Mouse (Mus musculus) gastrocnemius, postnatal 14 days (tissue): ENCODE results near the gene Gm44503. TPM values are rescaled to one million over a fixed set of nuclear protein-coding genes. Genes with fewer than 3 reads are reported as not detected.
A peak's percentile ranks its signal among the peaks of the same experiment; 100 is the strongest.

Experiments used
- DNase-seq: peaks from one replicate; pipeline ENCODE4 v3.0.0; 2021; ENCODE audit warnings: mixed read lengths
- intact Hi-C: fragments of 180-260 bp; cut with DNase I; formaldehyde crosslinking; loops from one replicate; pipeline ENCODE4 v1.15.1; 2025; ENCODE audit warnings: low total_unique reads
- total RNA-seq, 2 experiments: library from RNA; stranded (reverse); gene quantifications; 2 replicates each; pipeline ENCODE4 v1.2.3; 2021

Gene Gm44503
- total RNA-seq, 2 experiments from 2014 or later = not detected

GRCm38 (mm10) chr9:73008384-73008783 is 49.7 kb downstream of the Gm44503 start:
- no peak for DNase-seq
- intact Hi-C loops = no loop called here

- intact Hi-C loops = no loop called here
- DNase-seq = no peak
These were observed 54.0 kb downstream of the Gm44503 start for GRCm38 (mm10) chr9:73012629-73013028.

- intact Hi-C loops = no loop called here
- no peak for DNase-seq
These were observed 56.1 kb downstream of the Gm44503 start for GRCm38 (mm10) chr9:73014724-73015123.

GRCm38 (mm10) chr9:73019841-73020240 is 61.2 kb downstream of the Gm44503 start:
- intact Hi-C loops = no loop called here
- DNase-seq = no peak

- intact Hi-C loops = no loop called here
- DNase-seq = no peak
These were observed 62.0 kb downstream of the Gm44503 start for GRCm38 (mm10) chr9:73020566-73021097.

GRCm38 (mm10) chr9:73025818-73026636 is 67.4 kb downstream of the Gm44503 start:
- peak; percentile 30 for DNase-seq
- intact Hi-C loops = no loop called here

GRCm38 (mm10) chr9:73030443-73030842 is 71.8 kb downstream of the Gm44503 start:
- intact Hi-C loops = no loop called here
- no peak for DNase-seq

GRCm38 (mm10) chr9:73031421-73031820 is 72.8 kb downstream of the Gm44503 start:
- intact Hi-C loops = no loop called here
- DNase-seq = no peak

- intact Hi-C loops = no loop called here
These were observed 74.8 kb downstream of the Gm44503 start for GRCm38 (mm10) chr9:73033406-73033805.

GRCm38 (mm10) chr9:73039222-73039945 is 80.7 kb downstream of the Gm44503 start:
- peak; percentile 93 for DNase-seq
- intact Hi-C loops = no loop called here

More at GRCm38 (mm10) chr9:73033406-73033805, 74.8 kb downstream of the Gm44503 start:
- no peak for DNase-seq

GRCm38 (mm10) chr9:73040080-73040479 is 81.4 kb downstream of the Gm44503 start, which contains the start of gene Pigb:
Gene Pigb (minus strand): TSS chr9:73040378.
- no peak for DNase-seq
- intact Hi-C loops = no loop called here

GRCm38 (mm10) chr9:73044146-73045079 is 85.8 kb downstream of the Gm44503 start, which contains the start of gene Rab27a:
Gene Rab27a (plus strand): TSS chr9:73044854.
- peak; percentile 79 for DNase-seq
- intact Hi-C loops = no loop called here

- DNase-seq = no peak
- intact Hi-C loops = no loop called here
These were observed 86.6 kb downstream of the Gm44503 start for GRCm38 (mm10) chr9:73045204-73045603.

- no peak for DNase-seq
- intact Hi-C loops = loop anchor here (2.0 kb wide), 1 partner anchor 43 kb away; no protein-coding TSS in a partner anchor
These were observed 87.1 kb downstream of the Gm44503 start for GRCm38 (mm10) chr9:73045711-73046110.

GRCm38 (mm10) chr9:73047906-73048305 is 89.3 kb downstream of the Gm44503 start:
- no peak for DNase-seq
- intact Hi-C loops = loop anchor here (2.0 kb wide), 1 partner anchor 41 kb away; no protein-coding TSS in a partner anchor

GRCm38 (mm10) chr9:73048927-73049326 is 90.3 kb downstream of the Gm44503 start:
- DNase-seq = no peak
- intact Hi-C loops = no loop called here

- no peak for DNase-seq
- intact Hi-C loops = no loop called here
These were observed 91.2 kb downstream of the Gm44503 start for GRCm38 (mm10) chr9:73049833-73050232.

- intact Hi-C loops = no loop called here
- DNase-seq = no peak
These were observed 92.0 kb downstream of the Gm44503 start for GRCm38 (mm10) chr9:73050606-73051005.

- no peak for DNase-seq
- intact Hi-C loops = no loop called here
These were observed 96.8 kb downstream of the Gm44503 start for GRCm38 (mm10) chr9:73055441-73055911.
